Mouse (Mus musculus) hindbrain, embryonic 10.5 days (tissue): ENCODE data around the gene Nckap5. TPM values are rescaled to one million over a fixed set of nuclear protein-coding genes. Genes with fewer than 3 reads are reported as not detected.

Experiments
- DNase-seq: peaks from one replicate; pipeline ENCODE4 v3.0.0-alpha.2; 2017; ENCODE audit warnings: low spot score
- H3K27ac ChIP-seq: fragments of 300-500 bp; sonication (generic); 2 replicates; pipeline ENCODE4 v1.5.1; 2016; ENCODE audit warnings: mild to moderate bottlenecking, moderate library complexity
- H3K27me3 ChIP-seq: fragments of 300-500 bp; sonication (generic); 2 replicates; pipeline ENCODE4 v1.6.1; 2016; ENCODE audit warnings: mild to moderate bottlenecking; ENCODE audit not compliant: poor library complexity, insufficient read depth, severe bottlenecking
- H3K36me3 ChIP-seq: fragments of 300-500 bp; sonication (generic); 2 replicates; pipeline ENCODE4 v1.6.1; 2016; ENCODE audit warnings: mild to moderate bottlenecking, moderate library complexity
- H3K4me1 ChIP-seq: fragments of 300-500 bp; sonication (generic); replicated peaks from 2 replicates; pipeline ENCODE4 v1.6.1; 2016; ENCODE audit warnings: mild to moderate bottlenecking
- H3K4me3 ChIP-seq: fragments of 300-500 bp; sonication (generic); 2 replicates; pipeline ENCODE4 v1.5.1; 2016; ENCODE audit warnings: mild to moderate bottlenecking, moderate library complexity
- H3K9me3 ChIP-seq: fragments of 300-500 bp; sonication (generic); 2 replicates; pipeline ENCODE4 v1.6.1; 2016; ENCODE audit warnings: mild to moderate bottlenecking, moderate library complexity
- WGBS: fragments of 180-500 bp; shearing (Covaris S2); methylation state at CpG from one replicate; pipeline ENCODE4 v1.1.7; 2016; 5-methylcytosine and 5-hydroxymethylcytosine counted together
- polyA plus RNA-seq: library from polyadenylated mRNA; unstranded; fragments of >200 nt; fragmentation: Nextera tagmentation; extraction: Ambion mirVana; gene quantifications from 2 replicates; pipeline ENCODE4 v1.2.1, GENCODE M21; 2016

The Nckap5 gene
- polyA plus RNA-seq, 1 experiment from 2014 or later, result 20.8 TPM

DNA sequence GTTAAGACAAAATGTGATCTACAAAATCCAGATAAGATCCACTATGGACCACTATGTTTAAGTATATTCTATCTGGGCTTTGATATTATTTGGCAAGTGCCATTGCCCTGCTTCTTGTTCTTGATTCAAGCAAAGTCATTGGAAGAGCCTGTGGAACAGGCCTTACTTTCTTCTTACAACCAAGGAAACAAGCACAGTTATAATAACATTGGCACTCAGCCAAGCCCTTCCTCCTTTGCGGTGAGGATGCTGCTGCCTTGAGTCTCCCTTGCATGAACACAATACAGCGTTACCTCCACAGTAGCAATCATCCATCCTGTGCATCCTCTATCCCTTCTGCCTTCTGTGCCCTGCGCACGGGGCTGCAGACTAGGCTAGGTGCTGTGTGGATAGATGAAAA, 823.0 kb downstream of the Nckap5 start:
- Histone ChIP-seq H3K4me1 (no peaks in the 10 kb centered on the region), H3K9me3 (no peaks in the 10 kb centered on the region), H3K4me3 (no peak overlapping the region), H3K27me3 (no peaks in the 10 kb centered on the region), H3K27ac (no peak overlapping the region), H3K36me3 (no peaks in the 10 kb centered on the region; the same call in 1 of the 2 replicates)
- WGBS, result 89% methylated on average over 4 of the region's 4 CpGs
- no peak for DNase-seq

DNA sequence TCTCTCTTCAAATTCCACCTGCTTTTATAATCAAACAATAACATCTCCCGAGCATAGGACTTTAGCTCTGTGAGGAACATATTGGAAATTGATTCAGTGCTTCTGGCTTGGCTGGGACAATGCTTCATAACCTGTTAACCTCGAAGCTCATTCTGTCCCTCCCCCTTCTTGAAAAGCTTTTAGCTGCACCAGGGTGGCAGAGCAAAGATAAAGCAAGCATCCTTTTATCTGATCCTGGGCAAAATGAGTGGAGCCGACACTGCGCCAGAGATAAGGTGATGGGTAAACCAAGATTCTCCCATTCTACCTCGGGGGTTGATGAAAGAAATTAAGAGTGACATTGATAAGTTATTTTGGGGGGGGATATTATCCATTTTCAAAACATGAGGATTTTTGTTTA, 824.9 kb downstream of the Nckap5 start:
- WGBS, result 81% methylated on average over 5 of the region's 5 CpGs
- Histone ChIP-seq H3K9me3 (no peaks in the 10 kb centered on the region), H3K27me3 (no peaks in the 10 kb centered on the region), H3K27ac (no peak overlapping the region), H3K4me3 (no peak overlapping the region), H3K36me3 (no peaks in the 10 kb centered on the region), H3K4me1 (no peaks in the 10 kb centered on the region)
- no peak for DNase-seq

DNA sequence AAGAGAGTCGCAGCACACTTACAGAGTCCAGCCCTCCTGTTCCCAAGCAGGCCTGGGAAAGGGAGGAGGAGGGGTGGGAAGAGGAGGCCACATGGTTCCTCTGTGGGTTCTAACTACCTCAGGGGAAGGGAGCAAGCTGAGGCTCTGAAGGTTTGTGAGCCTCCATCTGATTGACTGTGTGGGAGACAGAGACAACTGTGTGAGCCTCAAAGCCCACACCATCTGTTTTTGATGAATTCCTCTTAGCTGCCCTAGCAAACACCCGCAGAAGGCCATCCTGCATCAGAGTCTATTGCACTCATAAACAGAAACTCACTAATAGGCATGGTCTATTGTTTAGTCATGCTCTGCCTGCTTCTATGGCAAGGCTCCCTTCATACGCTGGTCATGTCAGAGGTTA, 834.1 kb downstream of the Nckap5 start:
- H3K9me3 ChIP-seq, result no peaks in the 10 kb centered on the region
- peaks cover 14% of the 10 kb centered on the region for H3K4me1 ChIP-seq
- H3K36me3 ChIP-seq, result no peaks in the 10 kb centered on the region
- no peaks in the 10 kb centered on the region for H3K27me3 ChIP-seq
- 39% methylated on average over 3 of the region's 3 CpGs for WGBS
- no peak overlapping the region for H3K4me3 ChIP-seq
- peak overlapping the region; percentile 74 for H3K27ac ChIP-seq
- peak; percentile 33 for DNase-seq

DNA sequence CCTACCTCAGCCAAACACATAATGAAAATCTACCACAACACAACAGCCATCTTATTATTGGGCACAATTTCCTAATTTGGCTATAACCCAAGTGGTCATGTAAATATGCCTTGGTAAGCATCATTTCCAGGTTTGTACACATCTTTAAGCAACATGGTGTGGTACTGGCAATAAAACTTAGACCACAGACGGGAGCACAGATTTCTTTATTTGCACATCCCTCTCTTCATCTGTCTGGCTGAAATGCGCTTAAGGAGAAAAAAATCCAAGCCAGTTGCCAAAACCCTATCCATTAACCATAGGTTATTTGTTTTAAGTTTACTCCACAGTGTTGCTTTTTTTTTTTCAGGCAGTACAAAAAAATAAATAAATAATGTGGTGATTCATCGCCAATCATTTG, 842.8 kb downstream of the Nckap5 start:
- H3K36me3 ChIP-seq, result no peaks in the 10 kb centered on the region
- no peak overlapping the region for H3K27ac ChIP-seq
- no peak for DNase-seq
- no peaks in the 10 kb centered on the region for H3K9me3 ChIP-seq
- no peaks in the 10 kb centered on the region for H3K27me3 ChIP-seq
- no peak overlapping the region for H3K4me3 ChIP-seq
- WGBS, result 91% methylated on average over 3 of the region's 3 CpGs
- H3K4me1 ChIP-seq, result no peaks in the 10 kb centered on the region

DNA sequence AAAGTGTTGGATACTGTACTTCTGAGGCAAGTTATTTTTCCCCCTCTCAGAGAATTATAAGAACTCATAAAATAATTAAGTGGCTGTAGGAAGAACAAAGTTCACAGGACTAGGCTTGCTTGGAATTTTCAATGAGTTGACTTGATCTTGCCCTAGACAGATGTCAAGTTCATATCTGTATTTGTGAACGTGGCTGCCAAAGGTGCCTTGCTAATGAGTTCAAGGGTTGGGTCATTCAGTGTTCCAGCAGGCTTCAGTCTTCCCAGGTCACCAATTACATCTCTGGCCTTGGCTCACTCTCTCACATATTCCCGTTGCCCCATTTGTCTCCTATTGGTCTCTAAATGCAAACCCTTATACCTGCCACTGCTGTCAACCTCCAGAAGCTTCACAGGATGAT, 846.0 kb downstream of the Nckap5 start:
- Histone ChIP-seq H3K27me3 (no peaks in the 10 kb centered on the region), H3K36me3 (peaks cover 8% of the 10 kb centered on the region; the same call in 1 of the 2 replicates), H3K4me3 (no peak overlapping the region), H3K4me1 (0 out of 2 replicates have a peak, but pooled peaks cover 4% of the 10 kb centered on the region), H3K27ac (no peak overlapping the region), H3K9me3 (no peaks in the 10 kb centered on the region)
- DNase-seq, result no peak
- 71% methylated on average over 2 of the region's 2 CpGs for WGBS

DNA sequence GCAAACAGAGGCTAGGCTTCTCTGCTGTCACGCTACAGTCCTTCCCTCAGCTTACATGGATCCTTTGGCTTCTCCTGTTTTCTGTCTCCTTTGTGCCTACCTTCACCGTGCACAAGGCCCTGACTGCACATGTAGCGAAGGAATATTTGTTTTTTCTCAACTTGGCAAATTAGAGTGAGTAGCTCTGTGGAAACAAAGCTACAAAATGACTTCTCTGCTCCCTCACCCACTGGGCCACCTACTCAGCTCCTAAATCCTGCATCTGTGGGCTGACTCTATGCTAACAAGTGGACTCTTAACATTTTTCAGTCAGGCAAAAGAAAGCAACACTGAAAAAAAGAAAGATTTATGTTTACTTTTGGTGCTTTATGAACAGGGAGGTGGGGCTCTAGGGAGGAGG, 856.0 kb downstream of the Nckap5 start:
- H3K27ac ChIP-seq, result no peak overlapping the region
- H3K9me3 ChIP-seq, result no peaks in the 10 kb centered on the region
- peaks cover 5% of the 10 kb centered on the region; the same call in 1 of the 2 replicates for H3K36me3 ChIP-seq
- 84% methylated on average over 3 of the region's 3 CpGs for WGBS
- DNase-seq, result no peak
- no peaks in the 10 kb centered on the region for H3K27me3 ChIP-seq
- H3K4me3 ChIP-seq, result no peak overlapping the region
- H3K4me1 ChIP-seq, result peaks cover 8% of the 10 kb centered on the region

DNA sequence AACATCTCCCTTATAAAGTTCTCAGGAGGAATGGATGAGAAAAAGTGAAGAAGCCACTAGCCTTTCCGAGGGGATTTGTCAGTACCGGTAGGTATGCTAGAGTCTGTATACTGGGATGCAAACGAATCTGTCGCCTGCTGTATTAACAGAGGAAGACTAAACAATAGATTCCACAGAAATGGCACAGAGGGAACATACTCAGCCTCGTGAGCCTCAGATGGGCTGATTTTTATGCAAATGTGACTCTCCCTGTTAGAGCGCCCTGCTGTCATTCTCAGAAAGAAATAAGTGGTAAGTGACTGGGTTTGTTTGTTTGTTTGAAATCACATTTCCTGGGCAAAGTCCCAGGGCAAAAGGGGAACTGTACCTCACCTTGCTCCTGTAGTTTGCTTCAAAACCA, 858.7 kb downstream of the Nckap5 start:
- 26% methylated on average over 6 of the region's 6 CpGs for WGBS
- Histone ChIP-seq H3K4me3 (no peak overlapping the region), H3K36me3 (peaks cover 5% of the 10 kb centered on the region; the same call in 1 of the 2 replicates), H3K9me3 (no peaks in the 10 kb centered on the region), H3K4me1 (peaks cover 16% of the 10 kb centered on the region), H3K27ac (peak overlapping the region; percentile 59), H3K27me3 (no peaks in the 10 kb centered on the region)
- DNase-seq, result no peak

DNA sequence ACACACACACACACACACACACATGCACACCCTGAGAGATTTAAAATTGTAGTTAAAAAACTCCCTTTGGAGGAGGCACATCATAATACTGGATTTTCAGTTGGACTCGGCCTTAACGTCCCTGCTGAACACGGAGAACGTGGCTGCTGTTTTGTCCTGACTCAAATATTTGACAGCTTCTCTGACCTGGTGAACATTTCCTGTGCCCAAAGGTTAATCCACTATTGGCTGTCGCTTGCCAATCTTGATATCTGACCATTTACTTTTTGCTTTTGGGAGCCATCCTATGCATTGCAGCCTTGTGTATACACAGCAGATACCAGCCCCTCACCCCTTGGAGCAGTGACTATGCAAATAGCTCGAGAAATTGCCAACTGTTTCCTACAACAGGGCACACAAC, 862.9 kb downstream of the Nckap5 start:
- H3K4me1 ChIP-seq, result peaks cover 16% of the 10 kb centered on the region
- no peaks in the 10 kb centered on the region for H3K36me3 ChIP-seq
- no peak overlapping the region for H3K27ac ChIP-seq
- WGBS, result 83% methylated on average over 6 of the region's 6 CpGs
- no peak for DNase-seq
- H3K9me3 ChIP-seq, result no peaks in the 10 kb centered on the region
- H3K27me3 ChIP-seq, result no peaks in the 10 kb centered on the region
- no peak overlapping the region for H3K4me3 ChIP-seq

DNA sequence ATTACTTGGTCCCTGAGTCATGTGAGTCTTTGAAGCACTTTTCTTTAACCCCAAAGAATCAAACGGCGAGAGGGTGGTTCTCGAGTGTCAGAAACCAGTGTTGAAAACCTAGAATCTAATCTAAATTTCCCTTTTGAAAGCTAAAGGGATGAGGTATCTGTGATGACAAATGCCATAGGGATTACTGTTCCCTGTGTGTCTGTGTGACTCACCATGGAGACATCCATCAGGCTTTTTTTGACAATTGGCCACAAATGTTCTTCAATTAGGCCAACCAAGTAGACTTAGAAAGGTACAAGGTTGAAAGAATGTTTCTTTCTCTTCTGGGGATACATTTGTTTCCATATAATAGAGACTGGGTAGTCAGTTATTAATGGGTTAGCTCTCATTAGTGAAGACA, 879.6 kb downstream of the Nckap5 start:
- Histone ChIP-seq H3K27me3 (no peaks in the 10 kb centered on the region), H3K36me3 (no peaks in the 10 kb centered on the region), H3K4me1 (no peaks in the 10 kb centered on the region), H3K4me3 (no peak overlapping the region), H3K27ac (no peak overlapping the region), H3K9me3 (no peaks in the 10 kb centered on the region)
- no peak for DNase-seq
- 86% methylated on average over 3 of the region's 3 CpGs for WGBS

DNA sequence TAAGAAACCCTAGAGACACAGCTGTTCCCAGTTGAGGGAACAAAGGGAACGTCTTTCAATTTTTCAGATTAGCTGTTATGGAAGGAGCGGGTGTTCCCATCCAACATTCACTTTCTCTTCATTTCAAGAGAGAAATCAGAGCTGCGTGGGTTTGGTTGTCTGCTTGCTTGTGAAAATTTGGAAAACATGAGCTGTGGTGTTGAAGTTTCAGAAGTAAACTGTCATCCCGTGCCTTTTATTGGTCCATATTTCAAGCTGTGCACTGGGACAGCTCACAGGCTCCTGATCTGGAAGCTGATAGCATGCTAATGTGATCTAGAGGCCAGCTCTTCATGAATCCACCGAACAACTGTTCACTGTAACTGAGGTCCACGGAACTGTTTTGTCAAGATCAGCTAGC, 881.5 kb downstream of the Nckap5 start:
- H3K4me1 ChIP-seq, result no peaks in the 10 kb centered on the region
- no peak overlapping the region for H3K27ac ChIP-seq
- WGBS, result 81% methylated on average over 6 of the region's 6 CpGs
- no peaks in the 10 kb centered on the region for H3K27me3 ChIP-seq
- H3K4me3 ChIP-seq, result no peak overlapping the region
- no peak for DNase-seq
- no peaks in the 10 kb centered on the region for H3K9me3 ChIP-seq
- H3K36me3 ChIP-seq, result no peaks in the 10 kb centered on the region

DNA sequence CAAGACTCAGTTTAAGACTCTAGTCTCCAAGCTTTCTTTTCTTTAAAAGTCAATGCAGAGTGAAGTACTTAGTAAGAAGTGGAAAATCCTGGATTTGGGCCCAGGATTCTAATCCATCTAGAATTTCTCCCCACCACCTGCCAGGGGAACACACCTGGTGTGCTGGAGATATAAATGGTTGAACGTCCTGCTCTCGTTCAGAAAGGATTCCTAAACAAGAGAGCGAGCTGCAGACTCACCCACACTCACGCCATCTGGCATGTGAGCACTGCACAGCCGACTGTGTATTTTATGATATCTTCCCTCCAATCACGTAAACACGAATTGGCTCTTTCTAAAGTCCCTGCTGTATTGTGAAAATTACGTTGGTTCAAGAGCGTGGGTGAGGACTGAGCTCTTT, 885.5 kb downstream of the Nckap5 start:
- Histone ChIP-seq H3K36me3 (no peaks in the 10 kb centered on the region), H3K4me3 (no peak overlapping the region), H3K4me1 (no peaks in the 10 kb centered on the region), H3K27ac (no peak overlapping the region), H3K9me3 (no peaks in the 10 kb centered on the region), H3K27me3 (no peaks in the 10 kb centered on the region)
- 84% methylated on average over 9 of the region's 9 CpGs for WGBS
- DNase-seq, result no peak

DNA sequence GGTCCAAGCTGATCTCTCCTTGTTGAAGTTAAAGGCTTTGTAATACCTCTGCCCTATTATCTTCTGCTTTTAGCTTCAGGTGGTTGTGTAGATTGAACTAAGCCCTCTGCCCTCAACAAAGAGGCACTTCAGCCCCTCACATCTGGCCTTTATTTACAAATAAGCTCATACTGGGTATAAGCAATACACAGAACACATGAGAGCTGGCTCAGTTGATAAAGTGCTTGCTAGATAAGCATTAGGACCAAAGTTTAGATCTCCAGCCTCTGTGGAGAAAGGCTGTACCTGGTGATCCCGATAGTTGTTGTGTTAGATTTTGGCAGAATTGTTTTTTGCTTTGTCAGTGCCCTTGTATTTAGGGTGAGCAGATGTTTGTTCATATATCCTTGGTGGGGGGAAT, 887.3 kb downstream of the Nckap5 start:
- Histone ChIP-seq H3K9me3 (no peaks in the 10 kb centered on the region), H3K27ac (no peak overlapping the region), H3K4me1 (no peaks in the 10 kb centered on the region), H3K4me3 (no peak overlapping the region), H3K27me3 (no peaks in the 10 kb centered on the region), H3K36me3 (no peaks in the 10 kb centered on the region)
- 92% methylated on average over 1 of the region's 1 CpGs for WGBS
- DNase-seq, result no peak

DNA sequence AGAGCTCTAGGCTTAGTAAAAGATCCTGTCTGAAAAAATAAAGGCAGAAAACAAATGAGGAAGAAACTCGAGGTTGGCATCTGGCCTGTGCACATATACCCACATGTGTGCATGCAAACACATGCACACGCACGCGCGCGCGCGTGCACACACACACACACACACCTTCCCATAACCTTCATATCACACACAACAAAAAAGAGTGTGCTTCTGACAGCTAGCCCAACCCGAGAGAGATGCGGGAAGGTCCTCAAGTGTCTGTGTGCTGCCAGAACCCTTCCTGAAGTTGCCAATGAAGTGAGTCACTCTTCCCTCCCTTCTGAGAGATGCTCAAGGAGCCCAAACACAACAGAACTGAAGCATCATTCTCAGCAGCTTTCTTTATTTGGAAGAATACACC, 905.1 kb downstream of the Nckap5 start:
- DNase-seq, result no peak
- H3K27me3 ChIP-seq, result no peaks in the 10 kb centered on the region
- no peaks in the 10 kb centered on the region for H3K9me3 ChIP-seq
- WGBS, result 97% methylated on average over 10 of the region's 10 CpGs
- H3K36me3 ChIP-seq, result peaks cover 4% of the 10 kb centered on the region
- no peak overlapping the region for H3K27ac ChIP-seq
- H3K4me1 ChIP-seq, result no peaks in the 10 kb centered on the region
- H3K4me3 ChIP-seq, result no peak overlapping the region

DNA sequence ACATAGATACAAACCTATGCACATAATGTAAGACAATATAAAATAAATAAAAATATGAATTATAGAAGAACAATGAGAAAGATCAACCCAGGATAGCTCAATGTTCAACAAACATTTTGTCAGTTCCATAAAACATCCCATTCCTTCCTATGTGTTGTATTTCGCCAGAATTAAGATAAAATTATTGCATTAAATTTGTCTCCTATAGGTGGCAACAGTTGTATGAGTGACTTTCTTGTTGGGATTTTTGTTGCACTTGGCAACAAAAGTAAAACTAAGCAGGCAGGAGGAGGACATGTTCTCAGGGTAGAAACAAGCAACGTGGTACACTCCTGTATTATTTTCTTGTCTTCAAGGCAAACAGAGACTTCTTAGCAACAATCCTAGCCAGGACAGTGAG, 907.5 kb downstream of the Nckap5 start:
- Histone ChIP-seq H3K9me3 (peaks cover 9% of the 10 kb centered on the region; the same call in 1 of the 2 replicates), H3K4me1 (no peaks in the 10 kb centered on the region), H3K27me3 (no peaks in the 10 kb centered on the region), H3K4me3 (no peak overlapping the region), H3K27ac (no peak overlapping the region), H3K36me3 (peaks cover 12% of the 10 kb centered on the region)
- WGBS, result 81% methylated on average over 2 of the region's 2 CpGs
- no peak for DNase-seq
